Mouse (Mus musculus): Measurements from ENCODE around the gene Olfml1.
A peak's percentile ranks its signal among the peaks of the same experiment; 100 is the strongest.

Olfml1 gene

DNA sequence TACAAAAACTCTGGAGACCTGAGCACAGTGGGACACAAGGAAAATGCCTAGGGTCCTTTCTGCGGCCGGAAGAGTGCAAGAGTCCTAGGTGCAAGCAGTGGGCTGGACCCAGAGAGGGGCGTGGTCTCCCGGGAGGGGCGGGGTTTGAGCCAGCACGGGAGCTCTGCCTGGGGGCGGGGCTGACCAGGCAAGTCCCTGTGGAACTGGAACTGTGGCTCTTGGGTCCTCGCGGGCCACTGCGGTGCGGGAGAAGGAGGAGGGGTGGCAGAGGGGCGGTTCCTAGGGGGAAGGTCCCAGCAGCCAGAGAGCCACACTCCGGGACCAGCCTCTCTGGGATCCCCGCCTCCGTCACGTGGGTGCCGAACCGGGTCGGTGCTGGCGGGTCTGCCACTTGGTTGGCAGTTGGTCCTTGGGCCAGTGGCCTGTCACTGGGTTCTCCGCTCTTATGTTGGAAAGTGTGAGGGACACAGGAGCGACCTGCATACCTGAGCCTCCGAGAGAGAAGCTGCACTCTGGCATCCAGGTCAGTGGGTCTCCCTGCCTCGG, 27.7 kb downstream of the Olfml1 start, which contains the start of gene Ppfibp2:
Ppfibp2 (plus strand) TSS at position 351 of the 546 bp plus-strand sequence.
- peak; percentile 94 to 99 for DNase-seq (ENCODE audit: low spot score in 2 of 2)

GRCm38 (mm10) chr7:107595426-107595825, 28.2 kb downstream of the Olfml1 start:
- DNase-seq (ENCODE audit: low spot score in 2 of 2): no peak

GRCm38 (mm10) chr7:107596753-107597152, 29.5 kb downstream of the Olfml1 start:
- no peak for DNase-seq (ENCODE audit: low spot score in 2 of 2)

- no peak for DNase-seq (ENCODE audit: low spot score in 2 of 2)
These were observed 30.7 kb downstream of the Olfml1 start for GRCm38 (mm10) chr7:107597956-107598355.

- DNase-seq (ENCODE audit: low spot score in 2 of 2): no peak
These were observed 33.4 kb downstream of the Olfml1 start for GRCm38 (mm10) chr7:107600651-107601050.

DNA sequence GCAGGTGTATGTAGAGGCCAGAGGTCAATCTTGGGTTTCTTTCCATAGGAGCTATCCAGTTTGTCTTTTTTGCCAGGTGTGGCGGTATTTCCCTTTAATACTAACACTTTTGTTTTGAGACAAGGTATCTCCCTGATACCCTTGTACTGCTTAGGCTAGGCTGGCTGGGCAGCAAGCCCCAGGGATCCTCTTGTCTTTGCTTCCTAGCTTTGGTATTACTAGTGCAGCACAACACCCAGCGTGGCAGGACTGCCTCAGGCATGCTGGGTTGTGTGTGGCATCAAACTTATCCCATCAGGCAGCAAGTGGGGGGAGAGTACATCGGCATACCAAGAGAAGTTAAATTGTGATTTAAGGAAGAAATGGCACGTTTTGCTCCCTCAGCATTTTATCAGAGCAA, 35.3 kb downstream of the Olfml1 start:
- no peak for DNase-seq (ENCODE audit: low spot score in 2 of 2)

DNA sequence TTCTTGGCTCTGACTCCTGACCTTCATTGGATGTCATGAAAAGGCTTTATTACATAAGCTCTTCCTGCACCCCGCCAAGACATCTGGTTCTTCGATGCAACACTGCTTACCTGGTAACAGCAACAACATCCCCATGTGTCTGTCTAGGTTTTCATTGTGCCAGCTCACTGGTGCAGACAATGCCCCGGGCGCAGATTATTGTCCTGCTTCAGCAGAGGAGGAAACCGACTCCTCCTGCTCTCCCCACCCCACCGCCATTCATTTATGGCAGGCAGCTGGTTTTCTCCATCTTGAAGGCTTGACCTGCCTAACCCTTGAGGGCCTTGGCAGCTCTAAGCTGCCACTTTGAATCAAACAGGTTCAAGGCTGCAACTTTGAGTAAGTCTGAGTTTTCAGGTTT, 35.7 kb downstream of the Olfml1 start:
- no peak for DNase-seq (ENCODE audit: low spot score in 2 of 2)

DNA sequence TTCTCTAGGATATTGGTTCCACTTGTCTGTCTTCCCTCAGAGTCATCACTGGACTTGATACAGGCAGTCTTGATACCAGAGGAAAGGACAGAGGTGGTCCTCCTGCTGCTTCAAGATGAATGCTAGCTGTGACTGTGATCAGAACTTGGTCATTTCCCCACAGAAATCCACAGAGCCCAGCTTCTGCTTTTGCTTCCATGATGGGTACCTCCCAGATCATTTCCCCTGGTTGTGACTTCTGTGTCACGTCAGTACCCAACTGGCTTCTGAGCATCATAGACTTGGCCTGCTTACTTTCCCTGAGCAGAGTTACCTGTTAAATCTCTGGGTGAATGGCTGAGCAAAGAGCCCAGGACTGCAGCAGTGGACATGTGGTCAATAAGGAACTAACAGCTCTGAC, 40.5 kb downstream of the Olfml1 start:
- DNase-seq (ENCODE audit: low spot score in 2 of 2): no peak

GRCm38 (mm10) chr7:107609622-107610255, 42.5 kb downstream of the Olfml1 start:
- no peak for DNase-seq (ENCODE audit: low spot score in 2 of 2)

DNA sequence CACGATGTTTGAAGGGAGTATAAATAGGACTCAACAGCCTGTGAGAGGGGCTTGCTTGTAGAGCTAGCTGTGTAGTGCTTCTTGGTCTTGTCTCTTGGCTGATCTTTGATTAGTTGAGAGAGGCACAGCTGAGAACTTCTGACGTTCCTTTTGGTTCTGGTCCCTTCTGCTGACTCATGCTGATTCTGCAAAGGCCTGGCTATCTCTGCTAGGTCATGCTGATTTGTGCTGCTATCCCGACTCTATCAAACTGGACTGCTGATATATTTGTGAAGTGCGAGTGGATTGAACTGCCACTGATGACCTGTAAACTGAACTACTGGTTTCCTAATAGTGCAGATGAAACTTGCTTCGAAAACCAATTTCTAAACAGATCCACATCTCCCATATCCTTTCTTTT, 43.6 kb downstream of the Olfml1 start:
- DNase-seq (ENCODE audit: low spot score in 2 of 2): no peak

DNA sequence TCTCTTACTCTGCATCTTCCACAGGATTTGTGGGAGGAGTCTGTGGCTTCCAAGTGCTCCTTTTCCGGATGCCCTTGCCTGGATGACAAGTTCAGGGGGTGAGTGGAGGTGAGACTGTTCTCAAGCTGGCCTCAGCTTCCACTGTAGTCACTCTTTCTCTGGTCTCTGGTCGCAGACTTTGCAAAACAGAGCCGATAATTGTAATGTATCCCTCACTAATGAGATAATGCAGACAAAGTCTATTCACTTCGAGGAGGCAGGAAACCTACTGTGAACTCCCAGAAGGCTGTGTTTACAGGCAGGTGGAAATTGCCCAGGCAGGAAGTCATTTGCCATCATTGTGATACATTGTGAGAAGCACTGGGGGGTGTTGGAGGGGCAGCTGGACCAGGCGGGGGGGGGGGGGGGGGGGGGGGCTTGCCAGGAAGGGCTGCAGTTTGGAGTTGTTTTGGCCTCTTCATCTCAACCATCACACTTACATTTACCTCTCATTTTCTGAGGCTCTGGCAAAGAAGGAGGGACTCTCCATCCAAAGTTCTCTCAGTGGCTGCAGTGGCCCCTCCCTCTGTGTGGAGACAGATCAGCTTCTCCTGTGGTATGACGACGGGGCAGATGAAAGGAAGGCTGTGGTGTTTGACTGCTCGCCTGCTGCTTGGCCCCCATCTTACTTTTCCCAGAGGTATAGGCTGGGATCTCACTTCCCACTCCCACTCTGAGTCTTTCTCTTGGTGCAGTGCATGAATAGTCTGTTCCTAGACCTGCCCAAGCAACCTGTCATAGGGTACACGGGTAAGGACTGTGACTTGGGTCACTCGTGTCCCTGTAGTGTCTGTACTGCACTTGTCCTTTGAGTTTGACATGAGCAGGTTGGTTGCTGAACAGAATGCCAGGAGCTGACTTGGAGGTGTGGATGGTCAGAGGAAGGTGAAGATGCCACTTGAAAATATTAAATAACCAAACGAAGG, 51.1 kb downstream of the Olfml1 start:
- DNase-seq (ENCODE audit: low spot score in 2 of 2): no peak

DNA sequence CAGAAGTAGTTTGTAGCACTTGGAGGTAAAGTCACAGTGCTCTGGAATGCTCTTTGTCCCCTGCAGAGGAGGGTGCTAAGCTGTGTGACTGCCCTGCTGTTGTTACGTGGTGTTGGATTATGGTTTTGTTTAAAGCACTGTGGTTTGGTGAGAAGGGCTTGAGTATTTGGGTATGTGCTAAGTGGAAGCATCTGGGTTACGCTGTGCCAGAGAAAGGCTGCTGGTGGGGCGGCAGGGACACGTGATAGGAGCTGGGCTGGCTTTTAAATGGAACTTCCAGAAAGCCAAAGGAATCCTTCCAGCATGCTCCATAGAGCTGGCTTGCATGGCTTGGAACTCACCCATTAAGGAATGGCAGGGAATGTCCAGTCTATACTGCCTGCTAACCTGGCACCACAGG, 52.0 kb downstream of the Olfml1 start:
- DNase-seq (ENCODE audit: low spot score in 2 of 2): no peak

DNA sequence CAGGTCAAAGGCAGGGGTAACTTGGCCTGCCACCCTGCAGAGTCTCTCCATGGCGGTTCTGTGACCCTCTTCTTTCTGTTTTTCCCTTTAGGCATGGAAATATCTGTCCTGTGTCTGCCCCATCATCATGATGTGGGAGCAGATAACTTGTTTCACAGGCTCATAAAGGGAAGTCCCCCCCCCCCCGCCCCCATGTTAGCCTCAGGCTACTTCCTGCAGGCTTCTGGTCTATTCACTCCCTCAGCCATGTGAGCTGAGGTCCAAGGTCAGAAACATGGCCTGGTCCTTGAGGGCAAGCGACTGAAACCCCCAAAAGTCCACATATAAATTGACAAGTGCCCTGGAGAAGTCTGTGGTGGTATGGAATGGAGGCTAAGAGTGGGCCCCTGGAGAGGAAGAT, 52.9 kb downstream of the Olfml1 start:
- DNase-seq (ENCODE audit: low spot score in 2 of 2): no peak

DNA sequence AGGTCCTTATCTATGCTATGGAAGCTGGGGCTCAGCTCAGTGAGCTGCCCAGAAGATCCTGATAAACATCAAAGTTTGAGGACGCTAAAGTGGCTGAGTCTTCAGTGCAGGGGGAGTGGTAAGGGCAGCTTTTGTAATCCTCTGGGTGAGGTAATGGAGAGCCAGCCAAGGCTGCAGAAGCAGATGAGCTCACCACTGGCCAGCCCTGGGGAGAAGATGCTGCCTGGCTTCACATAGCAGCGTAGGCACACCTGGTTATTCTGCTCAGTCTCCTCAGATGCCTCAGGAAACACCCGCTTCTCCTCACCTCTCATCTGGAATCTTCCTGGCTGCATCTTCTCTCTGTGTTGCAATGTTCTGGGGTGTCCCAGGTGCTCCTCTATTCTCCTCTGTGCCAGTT, 57.2 kb downstream of the Olfml1 start:
- no peak for DNase-seq (ENCODE audit: low spot score in 2 of 2)

GRCm38 (mm10) chr7:107625061-107625460, 57.8 kb downstream of the Olfml1 start, which contains the start of gene 5330417H12Rik:
Gene 5330417H12Rik (minus strand): TSS chr7:107625161.
- no peak for DNase-seq (ENCODE audit: low spot score in 2 of 2)

DNA sequence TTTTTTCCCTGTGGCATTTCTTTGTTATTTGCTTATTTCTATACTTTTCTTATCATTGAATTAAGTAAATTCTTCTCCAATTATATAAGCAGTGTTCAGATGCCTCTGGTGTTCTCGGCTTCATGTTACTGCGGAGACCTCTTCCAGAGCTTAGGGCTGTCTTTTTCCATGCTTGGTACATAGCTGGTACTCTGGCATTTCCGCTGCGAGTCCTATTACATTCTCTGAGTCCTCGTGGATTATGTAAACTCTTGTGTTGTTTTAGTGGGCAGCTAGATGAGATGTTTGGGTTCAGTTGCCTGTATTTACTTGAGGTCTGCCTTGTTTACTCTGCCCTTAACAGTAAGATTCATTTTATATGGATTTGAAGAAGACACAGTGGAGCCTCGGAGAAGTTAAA, 58.5 kb downstream of the Olfml1 start:
- no peak for DNase-seq (ENCODE audit: low spot score in 2 of 2)

- no peak for DNase-seq (ENCODE audit: low spot score in 2 of 2)
These were observed 61.1 kb downstream of the Olfml1 start for GRCm38 (mm10) chr7:107628383-107628782.

GRCm38 (mm10) chr7:107633201-107633600, 66.0 kb downstream of the Olfml1 start:
- no peak for DNase-seq (ENCODE audit: low spot score in 2 of 2)

GRCm38 (mm10) chr7:107637398-107637797, 70.2 kb downstream of the Olfml1 start:
- no peak for DNase-seq (ENCODE audit: low spot score in 2 of 2)

DNA sequence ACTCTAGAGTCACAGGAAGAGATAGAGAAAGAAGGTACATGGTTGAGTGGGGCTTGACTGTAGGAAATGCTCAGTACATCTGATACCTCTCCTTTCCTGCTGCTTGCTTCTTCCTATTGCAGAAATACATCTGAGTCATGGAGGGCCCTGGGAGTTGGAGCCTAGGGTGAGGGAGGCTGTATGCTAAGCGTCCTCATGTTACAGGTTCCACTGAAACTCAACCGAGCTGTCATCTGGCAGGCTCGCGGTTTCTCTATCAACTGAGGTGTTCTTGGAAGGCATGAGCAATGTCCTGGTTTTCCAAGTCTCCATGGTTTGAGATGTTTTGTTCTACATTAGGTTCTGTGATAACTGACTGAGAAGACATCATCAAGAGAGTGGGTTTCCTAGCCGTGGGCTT, 70.8 kb downstream of the Olfml1 start:
- DNase-seq (ENCODE audit: low spot score in 2 of 2): no peak
